Comparison of ENCODE assay signal across 21 mouse cellular contexts in genomic region chr4:132386846-132387245, GRCm38 (mm10). TPM values are rescaled to one million over a fixed set of nuclear protein-coding genes. Genes with fewer than 3 reads are reported as not detected.
DNase-seq lines count a peak whose midpoint lies in the region; ATAC-seq and TF ChIP-seq lines count a peak whose summit lies in the region.
"Had no signal": no experiment of that assay in that cellular context is flagged by ENCODE, and none has a peak within 500 bp of the region (broad histone marks: within the 10 kb centered on the region; RNA-seq: fewer than 3 reads in every experiment).

No protein-coding gene starts in this region.

- ATAC-seq in kidney, postnatal 0 days (replicated peaks; ENCODE audit: low FRiP score, low read depth): no peak
- no peak for ATAC-seq in forebrain, embryonic 12.5 days (ENCODE audit: low FRiP score)
- ATAC-seq: activated CD4-positive, CD25-positive, alpha-beta regulatory T cell, adult 4 months; intestine, embryonic 15.5 days had no signal

- H3K9me3 ChIP-seq in kidney, postnatal 0 days (replicated peaks; ENCODE audit: low read length): no peaks in the 10 kb centered on the region
- no peaks in the 10 kb centered on the region for H3K9me3 ChIP-seq in forebrain, embryonic 12.5 days
- H3K9me3 ChIP-seq: G1E; intestine, embryonic 15.5 days had no signal

- DNase-seq in heart, adult 11 months: peak; percentile 97
- no peak for DNase-seq in heart, postnatal 36 days
- no peak for DNase-seq in kidney, postnatal 0 days (ENCODE audit: low spot score)
- DNase-seq in kidney, adult 8-10 months: no peak
- peak; percentile 21 to 50 for DNase-seq in heart, adult 9 months (ENCODE audit: low spot score in 2 of 2)
- DNase-seq in heart, postnatal 4 days: peak; percentile 31
- DNase-seq in thymus, postnatal 4 days: no peak
- DNase-seq: cerebellum, adult 11 months; cerebellum, postnatal 14 days; left cerebral cortex, postnatal 4 days; liver; lung, adult 18-20 months; right cerebral cortex, postnatal 25 days; thymus, adult 18-20 months had no signal

- H3K4me2 ChIP-seq in kidney, postnatal 0 days (ENCODE audit: low read length): no peak overlapping the region
- no peak overlapping the region for H3K4me2 ChIP-seq in forebrain, embryonic 12.5 days
- H3K4me2 ChIP-seq: hindbrain, embryonic 14.5 days; intestine, embryonic 15.5 days; midbrain, embryonic 11.5 days had no signal

- peaks cover 8% of the 10 kb centered on the region for H3K36me3 ChIP-seq in kidney, postnatal 0 days (ENCODE audit: insufficient read depth, low read length)
- H3K36me3 ChIP-seq in forebrain, embryonic 12.5 days (replicated peaks): peaks cover 24% of the 10 kb centered on the region
- H3K36me3 ChIP-seq: intestine, embryonic 15.5 days had no signal

- WGBS in kidney, postnatal 0 days: 73% methylated on average over 7 of the region's 7 CpGs
- WGBS in forebrain, embryonic 12.5 days: 97% methylated on average over 7 of the region's 7 CpGs

- intact Hi-C loops in heart, postnatal 36 days (cut with DNase I): no loop called here

- no peaks in the 10 kb centered on the region for H3K27me3 ChIP-seq in kidney, postnatal 0 days (ENCODE audit: insufficient read depth, low read length)
- no peaks in the 10 kb centered on the region for H3K27me3 ChIP-seq in forebrain, embryonic 12.5 days
- H3K27me3 ChIP-seq: intestine, embryonic 15.5 days had no signal

- 0 out of 2 replicates have a peak overlapping the region, but pooled peaks have one; percentile 37 for H3K27ac ChIP-seq in kidney, postnatal 0 days
- H3K27ac ChIP-seq in forebrain, embryonic 12.5 days: no peak overlapping the region
- H3K27ac ChIP-seq: hindbrain, embryonic 14.5 days; intestine, embryonic 15.5 days; macrophage had no signal

- peaks cover 6% of the 10 kb centered on the region; the same call in 1 of the 2 replicates for H3K4me1 ChIP-seq in kidney, postnatal 0 days (replicated peaks; ENCODE audit: insufficient read depth, low read length)
- H3K4me1 ChIP-seq in forebrain, embryonic 12.5 days: no peaks in the 10 kb centered on the region

- no peak overlapping the region for H3K4me3 ChIP-seq in kidney, postnatal 0 days (replicated peaks; ENCODE audit: low read depth, low read length)
- H3K4me3 ChIP-seq in forebrain, embryonic 12.5 days (replicated peaks): no peak overlapping the region
- H3K4me3 ChIP-seq: intestine, embryonic 15.5 days had no signal

- no peak overlapping the region for H3K9ac ChIP-seq in kidney, postnatal 0 days (ENCODE audit: low read depth, low read length)
- H3K9ac ChIP-seq in forebrain, embryonic 12.5 days: no peak overlapping the region
- H3K9ac ChIP-seq: hindbrain, embryonic 14.5 days; intestine, embryonic 15.5 days had no signal

- TF ChIP-seq CTCF in kidney, postnatal 0 days (IDR thresholded peaks at IDR 0.05; ENCODE audit: low read depth): no peak

RNA-seq across cellular contexts. Expression of gene Rcc1, which starts 33.4 kb away (rescaled TPM):
- total RNA-seq in heart, postnatal 36 days (2021): 1 to 10 TPM; 6.4 to 7.2 TPM
- 40.0 and 45.9 TPM in 2 replicates for polyA plus RNA-seq in kidney, postnatal 0 days (2015; fragmentation: Nextera tagmentation; extraction: Ambion mirVana)
- total RNA-seq in heart, postnatal 4 days (2021): 10 to 100 TPM; 25.1 to 25.3 TPM
- polyA plus RNA-seq in forebrain, embryonic 12.5 days (2016; fragmentation: Nextera tagmentation; extraction: Ambion mirVana): 103 and 109 TPM in 2 replicates

RNA-seq across cellular contexts. Expression of gene Phactr4, which starts 35.4 kb away (rescaled TPM):
- total RNA-seq in heart, postnatal 36 days (2021): 10 to 100 TPM; 23.4 to 27.1 TPM
- 24.3 and 25.2 TPM in 2 replicates for polyA plus RNA-seq in kidney, postnatal 0 days (2015; fragmentation: Nextera tagmentation; extraction: Ambion mirVana)
- 10 to 100 TPM; 30.2 to 37.6 TPM for total RNA-seq in heart, postnatal 4 days (2021)
- polyA plus RNA-seq in forebrain, embryonic 12.5 days (2016; fragmentation: Nextera tagmentation; extraction: Ambion mirVana): 22.3 and 26.3 TPM in 2 replicates

RNA-seq across cellular contexts. Expression of gene Trnau1ap, which starts 57.5 kb away (rescaled TPM):
- total RNA-seq in heart, postnatal 36 days (2021): 10 to 100 TPM; 25.0 to 28.8 TPM
- 70.3 and 72.8 TPM in 2 replicates for polyA plus RNA-seq in kidney, postnatal 0 days (2015; fragmentation: Nextera tagmentation; extraction: Ambion mirVana)
- total RNA-seq in heart, postnatal 4 days (2021): 10 to 100 TPM; 33.5 to 39.1 TPM
- 77.8 and 88.3 TPM in 2 replicates for polyA plus RNA-seq in forebrain, embryonic 12.5 days (2016; fragmentation: Nextera tagmentation; extraction: Ambion mirVana)

Comparison
In these comparisons a context has a peak if more than half of its experiments do, and no peak if none do; other contexts are left out.
1. DNase-seq: peak in heart, adult 11 months (single experiment), heart, adult 9 months (2 of 2) and heart, postnatal 4 days (single experiment); none in heart, postnatal 36 days (0 of 2), kidney, postnatal 0 days (single experiment), kidney, adult 8-10 months (0 of 2) and thymus, postnatal 4 days (single experiment).